Mouse (Mus musculus) embryonic facial prominence, embryonic 13.5 days (tissue): ENCODE data around the gene Ilvbl. TPM values are rescaled to one million over a fixed set of nuclear protein-coding genes. Genes with fewer than 3 reads are reported as not detected.
"Not testable (repeated sequence)": the region's sequence is repeated elsewhere in the genome, so short reads cannot be mapped to it uniquely, and the experiment has no call there.

ENCODE experiments used
- ATAC-seq: fragments of 200-750 bp; cut with Nextera tagmentation; 2 replicates; pipeline ENCODE4 v1.8.0; 2017; ENCODE audit warnings: low read depth; ENCODE audit not compliant: insufficient number of reproducible peaks, insufficient read depth, low FRiP score, low TSS enrichment
- H3K27ac ChIP-seq: fragments of 300-500 bp; sonication (generic); 2 replicates; pipeline ENCODE4 v1.5.1; 2015; ENCODE audit warnings: moderate library complexity, mild to moderate bottlenecking, inconsistent platforms
- H3K27me3 ChIP-seq: fragments of 300-500 bp; sonication (generic); 2 replicates; pipeline ENCODE4 v1.6.1; 2015; ENCODE audit warnings: mild to moderate bottlenecking, inconsistent platforms
- H3K36me3 ChIP-seq: fragments of 300-500 bp; sonication (generic); 2 replicates; pipeline ENCODE4 v1.6.1; 2015; ENCODE audit warnings: mild to moderate bottlenecking, inconsistent platforms
- H3K4me1 ChIP-seq: fragments of 300-500 bp; sonication (generic); 2 replicates; pipeline ENCODE4 v1.6.1; 2015; ENCODE audit warnings: inconsistent platforms
- H3K4me2 ChIP-seq: fragments of 300-500 bp; sonication (generic); 2 replicates; pipeline ENCODE4 v1.6.1; 2015; ENCODE audit warnings: moderate library complexity, mild to moderate bottlenecking, inconsistent platforms
- H3K4me3 ChIP-seq: fragments of 300-500 bp; sonication (generic); 2 replicates; pipeline ENCODE4 v1.5.1; 2015; ENCODE audit warnings: mild to moderate bottlenecking, inconsistent platforms
- H3K9ac ChIP-seq: fragments of 300-500 bp; sonication (generic); 2 replicates; pipeline ENCODE4 v1.6.1; 2015; ENCODE audit warnings: mild to moderate bottlenecking, inconsistent platforms
- H3K9me3 ChIP-seq: fragments of 300-500 bp; sonication (generic); 2 replicates; pipeline ENCODE4 v1.6.1; 2016; ENCODE audit warnings: inconsistent platforms
- WGBS: fragments of 180-500 bp; shearing (Covaris S2); methylation state at CpG from one replicate; pipeline ENCODE4 v1.1.7; 2015; ENCODE audit warnings: mixed read lengths; 5-methylcytosine and 5-hydroxymethylcytosine counted together
- polyA plus RNA-seq: library from polyadenylated mRNA; unstranded; fragments of >200 nt; fragmentation: Nextera tagmentation; extraction: Ambion mirVana; gene quantifications from 2 replicates; pipeline ENCODE4 v1.2.1, GENCODE M21; 2015

Gene Ilvbl
- polyA plus RNA-seq, 1 experiment from 2014 or later: 62.9 TPM

- H3K4me2 ChIP-seq: peak within 1 kb of the TSS; percentile 82
- H3K4me3 ChIP-seq: peak within 1 kb of the TSS; percentile 65
- WGBS: 3% methylated on average over 47 of the region's 54 CpGs
- peaks cover 16% of the 10 kb centered on the region for H3K4me1 ChIP-seq
- no peaks in the 10 kb centered on the region for H3K27me3 ChIP-seq
- no peaks in the 10 kb centered on the region for H3K9me3 ChIP-seq
- ATAC-seq: peak; percentile 64
- H3K9ac ChIP-seq: peak within 1 kb of the TSS; percentile 83
- H3K27ac ChIP-seq: peak within 1 kb of the TSS; percentile 92
- H3K36me3 ChIP-seq: peaks cover 32% of the 10 kb centered on the region
Measured at GRCm38 (mm10) chr10:78591406-78592328, 17.5 kb downstream of the Ilvbl start, which contains the start of gene Syde1. Syde1 (minus strand) TSS chr10:78591964.

- peaks cover 21% of the 10 kb centered on the region for H3K36me3 ChIP-seq
- WGBS: 78% methylated on average over 4 of the region's 4 CpGs
- ATAC-seq: no peak
- no peak overlapping the region for H3K4me2 ChIP-seq
- H3K27me3 ChIP-seq: no peaks in the 10 kb centered on the region
- H3K4me1 ChIP-seq: peaks cover 16% of the 10 kb centered on the region
- no peaks in the 10 kb centered on the region for H3K9me3 ChIP-seq
- H3K4me3 ChIP-seq: no peak overlapping the region
- H3K9ac ChIP-seq: no peak overlapping the region
- H3K27ac ChIP-seq: no peak overlapping the region
Measured at GRCm38 (mm10) chr10:78592856-78593379, 18.8 kb downstream of the Ilvbl start.

GRCm38 (mm10) chr10:78593736-78594135, 19.6 kb downstream of the Ilvbl start:
- 92% methylated on average over 5 of the region's 5 CpGs for WGBS
- H3K36me3 ChIP-seq: peaks cover 15% of the 10 kb centered on the region
- no peaks in the 10 kb centered on the region for H3K27me3 ChIP-seq
- ATAC-seq: no peak
- no peak overlapping the region for H3K27ac ChIP-seq
- no peaks in the 10 kb centered on the region for H3K9me3 ChIP-seq
- H3K9ac ChIP-seq: no peak overlapping the region
- H3K4me1 ChIP-seq: peaks cover 16% of the 10 kb centered on the region
- H3K4me2 ChIP-seq: no peak overlapping the region
- H3K4me3 ChIP-seq: no peak overlapping the region

GRCm38 (mm10) chr10:78594157-78594556, 20.0 kb downstream of the Ilvbl start:
- ATAC-seq: no peak
- H3K9ac ChIP-seq: no peak overlapping the region
- H3K4me3 ChIP-seq: no peak overlapping the region
- peaks cover 16% of the 10 kb centered on the region for H3K4me1 ChIP-seq
- peaks cover 11% of the 10 kb centered on the region for H3K36me3 ChIP-seq
- WGBS: 69% methylated on average over 6 of the region's 6 CpGs
- H3K27ac ChIP-seq: no peak overlapping the region
- H3K9me3 ChIP-seq: no peaks in the 10 kb centered on the region
- no peak overlapping the region for H3K4me2 ChIP-seq
- no peaks in the 10 kb centered on the region for H3K27me3 ChIP-seq

- Histone ChIP-seq H3K4me3 (no peak overlapping the region), H3K4me2 (no peak overlapping the region), H3K9me3 (no peaks in the 10 kb centered on the region), H3K36me3 (peaks cover 7% of the 10 kb centered on the region), H3K4me1 (peaks cover 16% of the 10 kb centered on the region), H3K27me3 (no peaks in the 10 kb centered on the region), H3K27ac (no peak overlapping the region), H3K9ac (no peak overlapping the region)
- ATAC-seq: no peak
Measured at GRCm38 (mm10) chr10:78594566-78594965, 20.4 kb downstream of the Ilvbl start.

- Histone ChIP-seq H3K36me3 (no peaks in the 10 kb centered on the region), H3K4me1 (no peaks in the 10 kb centered on the region), H3K4me2 (no peak overlapping the region), H3K4me3 (no peak overlapping the region), H3K9me3 (no peaks in the 10 kb centered on the region), H3K27me3 (no peaks in the 10 kb centered on the region), H3K9ac (no peak overlapping the region), H3K27ac (no peak overlapping the region)
- no peak for ATAC-seq
- WGBS: 86% methylated on average over 5 of the region's 5 CpGs
Measured at GRCm38 (mm10) chr10:78599865-78600264, 25.7 kb downstream of the Ilvbl start.

GRCm38 (mm10) chr10:78605080-78605479, 30.9 kb downstream of the Ilvbl start:
- no peak overlapping the region for H3K4me2 ChIP-seq
- H3K4me3 ChIP-seq: no peak overlapping the region
- no peak overlapping the region for H3K9ac ChIP-seq
- WGBS: 39% methylated on average over 3 of the region's 3 CpGs
- no peaks in the 10 kb centered on the region for H3K4me1 ChIP-seq
- H3K9me3 ChIP-seq: no peaks in the 10 kb centered on the region
- H3K36me3 ChIP-seq: no peaks in the 10 kb centered on the region
- no peaks in the 10 kb centered on the region for H3K27me3 ChIP-seq
- ATAC-seq: no peak
- H3K27ac ChIP-seq: no peak overlapping the region

- no peak for ATAC-seq
- Histone ChIP-seq H3K36me3 (no peaks in the 10 kb centered on the region), H3K9me3 (no peaks in the 10 kb centered on the region), H3K4me2 (no peak overlapping the region), H3K9ac (no peak overlapping the region), H3K4me3 (no peak overlapping the region), H3K4me1 (no peaks in the 10 kb centered on the region), H3K27ac (no peak overlapping the region), H3K27me3 (no peaks in the 10 kb centered on the region)
- 70% methylated on average over 3 of the region's 3 CpGs for WGBS
Measured at GRCm38 (mm10) chr10:78607602-78608001, 33.5 kb downstream of the Ilvbl start.

GRCm38 (mm10) chr10:78617974-78618373, 43.8 kb downstream of the Ilvbl start, which contains the start of gene Olfr1357:
Olfr1357 (minus strand) TSS chr10:78618074.
- Histone ChIP-seq H3K9ac (no peak within 1 kb of the TSS), H3K27ac (no peak within 1 kb of the TSS), H3K36me3 (no peaks in the 10 kb centered on the region), H3K27me3 (no peaks in the 10 kb centered on the region), H3K4me2 (no peak within 1 kb of the TSS), H3K9me3 (no peaks in the 10 kb centered on the region), H3K4me3 (no peak within 1 kb of the TSS), H3K4me1 (no peaks in the 10 kb centered on the region)
- ATAC-seq: no peak
- 80% methylated on average over 1 of the region's 1 CpGs for WGBS

GRCm38 (mm10) chr10:78623143-78623542, 49.0 kb downstream of the Ilvbl start:
- not testable (repeated sequence) for H3K4me3 ChIP-seq, H3K27me3 ChIP-seq, H3K4me2 ChIP-seq, ATAC-seq, H3K4me1 ChIP-seq, H3K9ac ChIP-seq, H3K9me3 ChIP-seq, H3K27ac ChIP-seq, H3K36me3 ChIP-seq
- WGBS: 81% methylated on average over 3 of the region's 3 CpGs

GRCm38 (mm10) chr10:78630194-78630593, 56.0 kb downstream of the Ilvbl start:
- Histone ChIP-seq H3K4me2 (no peak overlapping the region), H3K9ac (no peak overlapping the region), H3K4me1 (no peaks in the 10 kb centered on the region), H3K36me3 (no peaks in the 10 kb centered on the region), H3K27ac (no peak overlapping the region), H3K4me3 (no peak overlapping the region), H3K27me3 (no peaks in the 10 kb centered on the region), H3K9me3 (no peaks in the 10 kb centered on the region)
- WGBS: 86% methylated on average over 4 of the region's 4 CpGs
- no peak for ATAC-seq

- no peak overlapping the region for H3K27ac ChIP-seq
- peak overlapping the region; percentile 16; the same call in 1 of the 2 replicates for H3K4me2 ChIP-seq
- no peaks in the 10 kb centered on the region for H3K9me3 ChIP-seq
- H3K9ac ChIP-seq: no peak overlapping the region
- no peak for ATAC-seq
- no peaks in the 10 kb centered on the region for H3K36me3 ChIP-seq
- no peak overlapping the region for H3K4me3 ChIP-seq
- no peaks in the 10 kb centered on the region for H3K4me1 ChIP-seq
- H3K27me3 ChIP-seq: no peaks in the 10 kb centered on the region
- 14% methylated on average over 6 of the region's 6 CpGs for WGBS
Measured at GRCm38 (mm10) chr10:78632311-78632710, 58.2 kb downstream of the Ilvbl start.
